Mouse (Mus musculus): Measurements from ENCODE around the gene Sycp2.
"Not testable (repeated sequence)": the region's sequence is repeated elsewhere in the genome, so short reads cannot be mapped to it uniquely, and the experiment has no call there.

Sycp2 gene

GRCm38 (mm10) chr2:178414261-178415149 is 7.0 kb upstream of the Sycp2 start, which contains the start of the genes Ppp1r3d and Fam217b:
TSS of gene Ppp1r3d (minus strand) at chr2:178414472.
TSS of gene Fam217b (plus strand) at chr2:178414524.
- intact Hi-C loops (cut with DNase I) = no loop called here

- intact Hi-C loops (cut with DNase I) = no loop called here
Measured at GRCm38 (mm10) chr2:178413481-178414260, 6.2 kb upstream of the Sycp2 start.

- intact Hi-C loops (cut with DNase I) = no loop called here
Measured at GRCm38 (mm10) chr2:178413081-178413480, 5.6 kb upstream of the Sycp2 start.

GRCm38 (mm10) chr2:178412598-178412997 is 5.1 kb upstream of the Sycp2 start:
- intact Hi-C loops (cut with DNase I) = no loop called here

- intact Hi-C loops (cut with DNase I) = no loop called here
Measured at GRCm38 (mm10) chr2:178410286-178410685, 2.8 kb upstream of the Sycp2 start.

GRCm38 (mm10) chr2:178409024-178409423 is 1.5 kb upstream of the Sycp2 start:
- intact Hi-C loops (cut with DNase I) = no loop called here

- intact Hi-C loops (cut with DNase I) = no loop called here
Measured at GRCm38 (mm10) chr2:178342597-178342996, 64.9 kb downstream of the Sycp2 start.

- intact Hi-C loops (cut with DNase I) = not testable (repeated sequence)
Measured at GRCm38 (mm10) chr2:178342105-178342504, 65.4 kb downstream of the Sycp2 start.

GRCm38 (mm10) chr2:178339044-178339443 is 68.4 kb downstream of the Sycp2 start:
- intact Hi-C loops (cut with DNase I) = loop anchor here (10.0 kb wide), 1 partner anchor 204 kb away; no protein-coding TSS in a partner anchor

GRCm38 (mm10) chr2:178337878-178338277 is 69.6 kb downstream of the Sycp2 start:
- intact Hi-C loops (cut with DNase I) = loop anchor here (10.0 kb wide), 1 partner anchor 203 kb away; no protein-coding TSS in a partner anchor

- intact Hi-C loops (cut with DNase I) = loop anchor here (10.0 kb wide), 1 partner anchor 195 kb away; no protein-coding TSS in a partner anchor
Measured at GRCm38 (mm10) chr2:178329986-178330385, 77.5 kb downstream of the Sycp2 start.

- intact Hi-C loops (cut with DNase I) = no loop called here
Measured at GRCm38 (mm10) chr2:178329551-178329950, 77.9 kb downstream of the Sycp2 start.

- intact Hi-C loops (cut with DNase I) = no loop called here
Measured at GRCm38 (mm10) chr2:178327466-178328040, 79.9 kb downstream of the Sycp2 start.

GRCm38 (mm10) chr2:178326750-178327465 is 80.6 kb downstream of the Sycp2 start:
- intact Hi-C loops (cut with DNase I) = no loop called here

- intact Hi-C loops (cut with DNase I) = no loop called here
Measured at GRCm38 (mm10) chr2:178326067-178326466, 81.4 kb downstream of the Sycp2 start.

GRCm38 (mm10) chr2:178324818-178325217 is 82.7 kb downstream of the Sycp2 start:
- intact Hi-C loops (cut with DNase I) = no loop called here

GRCm38 (mm10) chr2:178324410-178324809 is 83.1 kb downstream of the Sycp2 start:
- intact Hi-C loops (cut with DNase I) = no loop called here

- intact Hi-C loops (cut with DNase I) = no loop called here
Measured at GRCm38 (mm10) chr2:178321271-178321670, 86.2 kb downstream of the Sycp2 start.

- intact Hi-C loops (cut with DNase I) = no loop called here
Measured at GRCm38 (mm10) chr2:178319766-178320165, 87.7 kb downstream of the Sycp2 start.

GRCm38 (mm10) chr2:178316281-178316680 is 91.2 kb downstream of the Sycp2 start:
- intact Hi-C loops (cut with DNase I) = no loop called here

GRCm38 (mm10) chr2:178313539-178313938 is 93.9 kb downstream of the Sycp2 start:
- intact Hi-C loops (cut with DNase I) = no loop called here

All from adrenal gland (tissue).